Mouse (Mus musculus) lung, embryonic 16.5 days (tissue): ENCODE measurements at regions not wholly inside any gene's neighbourhood (a gene's known extent, or its start where the extent isn't known, plus 50 kb on each side); places are given as distances from the start of the nearest gene placed in this dataset. TPM values are rescaled to one million over a fixed set of nuclear protein-coding genes. Genes with fewer than 3 reads are reported as not detected.

Source experiments
- microRNA-seq: library from miRNA; unstranded; fragments of <30 nt; microRNA quantifications from one replicate; pipeline ENCODE4, GENCODE M21; 2016

Small RNA genes lying in the stretch of these regions (microRNA-seq; reads per million reads assigned to microRNA genes)
- not detected for gene Gm25978
